Mouse (Mus musculus) heart, embryonic 10.5 days (tissue): ENCODE data around the gene Rbm17. TPM values are rescaled to one million over a fixed set of nuclear protein-coding genes. Genes with fewer than 3 reads are reported as not detected.
"Not testable (repeated sequence)": the region's sequence is repeated elsewhere in the genome, so short reads cannot be mapped to it uniquely, and the experiment has no call there.

Experiments
- DNase-seq: peaks from one replicate; pipeline ENCODE4 v3.0.0-alpha.2; 2017; ENCODE audit warnings: low spot score
- H3K27ac ChIP-seq: fragments of 300-500 bp; sonication (generic); 2 replicates; pipeline ENCODE4 v1.5.1; 2016; ENCODE audit warnings: mild to moderate bottlenecking
- H3K27me3 ChIP-seq: fragments of 300-500 bp; sonication (generic); 2 replicates; pipeline ENCODE4 v1.6.1; 2016; ENCODE audit warnings: mild to moderate bottlenecking; ENCODE audit not compliant: poor library complexity, insufficient read depth, severe bottlenecking
- H3K36me3 ChIP-seq: fragments of 300-500 bp; sonication (generic); 2 replicates; pipeline ENCODE4 v1.6.1; 2016; ENCODE audit warnings: mild to moderate bottlenecking, moderate library complexity
- H3K4me1 ChIP-seq: fragments of 300-500 bp; sonication (generic); 2 replicates; pipeline ENCODE4 v1.6.1; 2016; ENCODE audit warnings: mild to moderate bottlenecking
- H3K4me3 ChIP-seq: fragments of 300-500 bp; sonication (generic); 2 replicates; pipeline ENCODE4 v1.5.1; 2016; ENCODE audit warnings: mild to moderate bottlenecking, moderate library complexity
- H3K9me3 ChIP-seq: fragments of 300-500 bp; sonication (generic); 2 replicates; pipeline ENCODE4 v1.6.1; 2016; ENCODE audit warnings: mild to moderate bottlenecking, moderate library complexity
- WGBS: fragments of 180-500 bp; shearing (Covaris S2); methylation state at CpG from one replicate; pipeline ENCODE4 v1.1.7; 2016; 5-methylcytosine and 5-hydroxymethylcytosine counted together
- polyA plus RNA-seq: library from polyadenylated mRNA; unstranded; fragments of >200 nt; fragmentation: Nextera tagmentation; extraction: Ambion mirVana; gene quantifications from 2 replicates; pipeline ENCODE4 v1.2.1, GENCODE M21; 2016

The Rbm17 gene
- polyA plus RNA-seq, 1 experiment from 2014 or later: 146 TPM

DNA sequence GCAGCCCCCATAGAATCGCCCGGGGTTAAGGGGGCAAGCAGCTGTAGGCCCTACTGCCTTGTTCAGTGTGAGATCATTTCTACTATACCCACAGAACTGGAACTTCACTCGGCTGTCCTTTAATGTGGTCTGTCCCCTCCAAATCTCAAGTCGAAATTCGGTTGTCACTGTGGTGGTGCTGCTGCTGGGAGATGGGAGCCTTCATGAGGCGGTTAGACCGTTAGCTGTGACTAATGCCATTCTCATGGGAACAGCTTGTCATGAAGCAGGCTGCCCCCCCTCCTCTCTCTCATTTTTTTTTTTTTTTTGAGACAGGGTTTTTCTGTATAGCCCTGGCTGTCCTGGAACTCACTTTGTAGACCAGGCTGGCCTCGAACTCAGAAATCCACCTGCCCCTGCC is 19.2 kb upstream of the Rbm17 start:
- Histone ChIP-seq H3K36me3 (no peaks in the 10 kb centered on the region), H3K9me3 (no peaks in the 10 kb centered on the region), H3K4me1 (no peaks in the 10 kb centered on the region), H3K27me3 (no peaks in the 10 kb centered on the region), H3K27ac (no peak overlapping the region), H3K4me3 (no peak overlapping the region)
- no peak for DNase-seq
- 85% methylated on average over 8 of the region's 8 CpGs for WGBS

DNA sequence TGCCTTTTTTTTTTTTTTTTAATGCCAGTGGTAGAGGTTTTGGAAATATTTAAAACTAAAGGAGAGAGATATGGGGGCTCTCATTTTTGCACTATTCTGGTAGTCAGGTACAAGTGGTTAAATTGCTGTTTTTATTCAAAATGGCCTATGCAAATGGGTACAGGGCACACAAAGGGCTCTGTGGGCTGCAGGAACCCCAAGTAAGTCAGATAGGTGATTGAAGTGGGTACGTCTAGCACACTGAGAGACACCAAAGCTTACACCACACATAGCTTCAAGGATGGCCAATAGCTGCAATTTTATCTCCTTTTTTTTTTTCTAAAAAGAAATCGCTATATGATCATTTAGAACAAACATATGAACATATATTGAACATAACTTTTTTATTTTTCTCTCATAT is 15.6 kb upstream of the Rbm17 start:
- 77% methylated on average over 2 of the region's 2 CpGs for WGBS
- no peak for DNase-seq
- no peaks in the 10 kb centered on the region for H3K9me3 ChIP-seq
- no peak overlapping the region for H3K27ac ChIP-seq
- no peaks in the 10 kb centered on the region for H3K27me3 ChIP-seq
- H3K4me1 ChIP-seq: no peaks in the 10 kb centered on the region
- no peaks in the 10 kb centered on the region for H3K36me3 ChIP-seq
- H3K4me3 ChIP-seq: no peak overlapping the region

DNA sequence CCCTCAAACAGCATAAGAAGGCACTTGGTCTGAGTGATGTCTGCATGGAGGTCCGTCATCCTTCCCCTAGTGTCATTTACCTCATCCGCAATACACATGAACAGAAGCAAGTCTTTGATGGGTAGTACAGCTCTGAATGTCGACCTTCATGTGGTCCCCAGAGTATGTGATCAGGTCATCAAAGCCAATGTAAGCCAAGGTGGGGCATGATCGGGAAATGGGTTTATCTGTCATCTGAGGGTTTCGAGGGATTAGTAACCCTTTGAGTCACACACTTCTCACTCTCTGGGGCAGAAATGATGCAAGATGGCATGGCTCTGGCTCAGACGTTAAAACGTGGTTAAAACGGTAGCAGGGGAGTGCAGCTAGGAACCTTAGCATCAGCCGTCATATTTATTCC is 12.9 kb upstream of the Rbm17 start:
- no peak for DNase-seq
- H3K4me1 ChIP-seq: no peaks in the 10 kb centered on the region
- H3K4me3 ChIP-seq: no peak overlapping the region
- no peaks in the 10 kb centered on the region for H3K36me3 ChIP-seq
- no peaks in the 10 kb centered on the region for H3K9me3 ChIP-seq
- H3K27ac ChIP-seq: no peak overlapping the region
- no peaks in the 10 kb centered on the region for H3K27me3 ChIP-seq
- 84% methylated on average over 9 of the region's 9 CpGs for WGBS

DNA sequence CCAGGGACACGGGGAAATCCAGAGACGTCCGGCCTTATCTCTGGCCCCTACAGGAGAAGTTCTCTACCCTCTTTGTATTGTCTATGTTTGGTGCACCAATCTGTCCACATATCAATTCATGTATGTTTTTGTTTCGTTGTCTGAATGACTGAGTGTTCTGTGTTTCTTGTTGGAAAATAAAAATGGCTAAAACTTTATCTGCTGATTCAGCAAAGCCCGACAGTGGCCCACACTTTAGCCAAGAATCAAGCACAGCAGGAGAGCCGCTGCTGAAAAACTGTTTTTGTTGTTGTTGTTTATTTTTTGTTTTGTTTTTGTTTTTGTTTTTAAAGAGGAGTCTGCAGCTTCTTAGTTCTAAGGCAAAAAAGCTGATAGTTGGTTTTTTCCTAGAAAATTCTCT is 9.0 kb upstream of the Rbm17 start:
- not testable (repeated sequence) for H3K27me3 ChIP-seq, H3K9me3 ChIP-seq, H3K4me3 ChIP-seq, H3K27ac ChIP-seq, H3K36me3 ChIP-seq, DNase-seq, H3K4me1 ChIP-seq
- WGBS: 79% methylated on average over 6 of the region's 6 CpGs

DNA sequence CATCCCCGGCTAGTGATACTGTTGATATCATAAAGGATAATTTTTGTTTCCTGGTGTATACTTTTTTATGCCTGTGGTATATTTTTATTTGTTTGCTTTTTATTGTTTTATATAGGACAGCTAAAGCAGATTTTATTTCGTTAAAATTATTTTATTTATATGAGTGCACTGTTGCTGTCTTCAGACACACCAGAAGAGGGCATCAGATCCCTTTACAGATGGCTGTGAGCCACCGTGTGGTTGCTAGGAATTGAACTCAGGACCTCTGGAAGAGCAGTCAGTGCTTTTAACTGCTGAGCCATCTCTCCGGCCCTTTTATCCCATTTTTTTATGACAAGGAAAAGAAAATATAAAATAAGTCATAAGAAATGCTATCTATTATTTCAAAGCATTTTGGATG is 2.8 kb upstream of the Rbm17 start:
- H3K36me3 ChIP-seq, H3K4me1 ChIP-seq: not testable (repeated sequence)
- 76% methylated on average over 4 of the region's 4 CpGs for WGBS

DNA sequence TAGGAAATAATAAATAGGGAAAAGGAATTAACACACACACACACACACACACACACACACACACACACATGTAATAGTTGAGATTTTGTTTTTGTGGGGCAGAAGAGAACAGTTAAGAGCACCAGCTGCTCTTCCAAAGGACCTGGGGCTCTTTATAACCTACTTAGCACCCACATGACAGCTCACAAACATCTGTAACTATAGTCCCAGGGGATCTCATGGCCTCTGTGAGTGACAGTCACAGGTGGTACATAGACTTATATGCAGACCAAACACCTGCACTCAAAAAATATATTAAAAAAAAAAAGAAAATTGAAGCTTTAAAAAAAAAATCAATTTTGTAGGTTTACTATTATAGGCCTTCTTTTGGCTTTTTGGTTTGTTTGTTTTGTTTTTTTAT is 958 bp upstream of the Rbm17 start:
- no peak for DNase-seq
- H3K4me1 ChIP-seq: peaks cover 9% of the 10 kb centered on the region; the same call in 1 of the 2 replicates
- no peaks in the 10 kb centered on the region for H3K27me3 ChIP-seq
- H3K36me3 ChIP-seq: peaks cover 10% of the 10 kb centered on the region
- no peaks in the 10 kb centered on the region for H3K9me3 ChIP-seq
- H3K27ac ChIP-seq: no peak overlapping the region
- no peak overlapping the region for H3K4me3 ChIP-seq

More for the DNA sequence above, 2.8 kb upstream of the Rbm17 start:
- not testable (repeated sequence) for H3K9me3 ChIP-seq, H3K27ac ChIP-seq, DNase-seq, H3K4me3 ChIP-seq, H3K27me3 ChIP-seq

DNA sequence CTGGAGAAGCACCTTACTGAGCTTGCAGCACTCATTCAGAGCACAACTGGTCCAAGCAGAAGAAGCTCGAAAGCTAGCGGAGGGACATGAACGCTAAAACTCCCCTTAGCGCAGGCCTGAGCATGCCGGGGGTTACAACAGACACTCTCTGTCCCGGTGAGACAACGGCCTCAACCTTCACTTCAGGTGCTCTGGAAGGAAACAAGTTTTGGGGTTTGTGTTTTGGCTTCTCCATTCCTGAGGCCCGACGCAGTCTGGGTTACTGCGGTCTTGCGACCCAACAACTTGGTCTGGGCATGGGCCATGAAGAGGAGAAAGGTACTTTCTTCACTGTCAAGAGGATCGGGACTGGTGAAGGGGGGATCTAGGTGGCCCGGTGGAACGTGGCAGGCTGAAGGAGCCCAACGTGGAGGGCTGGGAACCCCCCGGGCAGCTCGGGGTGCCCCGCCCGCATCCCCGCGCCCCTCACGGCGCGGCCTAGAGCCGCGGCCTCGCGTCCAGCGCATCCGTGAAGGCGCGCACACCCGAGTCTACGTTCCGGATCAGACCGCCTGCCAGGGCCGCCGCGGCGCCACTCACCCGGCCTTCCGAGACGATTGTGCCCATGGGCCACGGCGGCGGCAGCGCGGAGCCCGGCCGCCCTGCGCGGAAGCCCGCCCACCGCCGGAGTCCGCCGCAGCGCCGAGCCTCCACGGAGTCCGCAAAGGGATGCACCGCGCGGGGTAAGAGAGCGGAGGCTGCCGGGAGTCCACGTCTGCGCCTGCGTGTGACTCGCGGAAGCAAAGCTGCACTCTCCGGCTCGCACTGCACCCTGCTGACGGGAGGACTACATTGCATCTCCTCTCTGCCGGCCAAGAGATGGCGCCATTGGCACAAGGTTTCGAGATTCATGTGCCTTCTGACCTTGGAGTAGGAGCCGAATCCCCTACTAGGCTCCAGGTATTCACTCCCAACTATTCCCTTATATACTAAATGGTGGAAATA is 1.2 kb downstream of the Rbm17 start:
- H3K36me3 ChIP-seq: peaks cover 30% of the 10 kb centered on the region
- H3K9me3 ChIP-seq: no peaks in the 10 kb centered on the region
- H3K4me1 ChIP-seq: peaks cover 9% of the 10 kb centered on the region; the same call in 1 of the 2 replicates
- WGBS: under 1% methylated on average over 78 of the region's 78 CpGs
- H3K4me3 ChIP-seq: peak overlapping the region; percentile 95
- peak; percentile 96 for DNase-seq
- H3K27me3 ChIP-seq: no peaks in the 10 kb centered on the region
- peak overlapping the region; percentile 98 for H3K27ac ChIP-seq

DNA sequence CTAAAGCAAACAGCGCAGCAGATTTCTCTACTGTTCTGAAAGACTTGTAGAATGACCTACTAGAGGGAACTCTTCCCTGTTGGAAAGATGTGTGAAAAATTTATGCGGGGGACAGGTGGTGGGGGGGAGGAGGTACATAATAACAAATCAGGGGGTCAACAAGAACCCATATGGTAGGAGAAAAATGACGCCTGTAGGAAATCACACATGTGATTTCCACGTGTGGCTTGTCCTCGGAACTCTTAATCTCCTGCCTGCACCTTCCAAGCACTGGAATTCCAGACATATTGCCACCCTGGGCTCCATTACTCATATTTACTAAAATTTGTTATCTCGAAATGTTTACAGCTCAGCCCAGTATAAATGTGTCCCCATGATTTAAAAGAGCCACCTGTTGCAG is 2.2 kb downstream of the Rbm17 start:
- H3K4me3 ChIP-seq: peak overlapping the region; percentile 95
- peaks cover 40% of the 10 kb centered on the region for H3K36me3 ChIP-seq
- DNase-seq: peak; percentile 43
- no peak overlapping the region for H3K27ac ChIP-seq
- H3K4me1 ChIP-seq: peaks cover 9% of the 10 kb centered on the region; the same call in 1 of the 2 replicates
- WGBS: 73% methylated on average over 6 of the region's 6 CpGs
- no peaks in the 10 kb centered on the region for H3K27me3 ChIP-seq
- no peaks in the 10 kb centered on the region for H3K9me3 ChIP-seq

DNA sequence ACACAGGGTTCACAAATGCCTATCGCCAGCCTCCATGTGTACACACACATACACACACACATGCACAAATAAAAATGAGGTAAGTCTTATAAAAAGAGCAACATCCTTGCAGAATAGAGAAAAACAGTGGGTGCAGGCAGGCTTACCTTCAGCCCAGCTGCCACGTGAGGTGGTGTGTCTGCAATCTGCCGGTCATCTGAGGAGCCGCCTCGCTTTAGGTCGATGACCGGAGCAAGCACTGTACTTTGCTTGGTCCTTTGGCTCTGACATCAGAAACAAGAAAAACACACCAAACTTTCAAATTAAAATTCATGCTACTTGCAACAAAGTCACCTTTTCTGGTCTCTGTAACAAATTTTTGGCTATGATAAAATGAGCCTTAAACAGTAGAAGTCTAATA is 6.0 kb downstream of the Rbm17 start:
- no peak for DNase-seq
- H3K4me3 ChIP-seq: no peak overlapping the region
- H3K9me3 ChIP-seq: no peaks in the 10 kb centered on the region
- no peaks in the 10 kb centered on the region for H3K27me3 ChIP-seq
- peaks cover 70% of the 10 kb centered on the region for H3K36me3 ChIP-seq
- 91% methylated on average over 7 of the region's 7 CpGs for WGBS
- no peak overlapping the region for H3K27ac ChIP-seq
- peaks cover 9% of the 10 kb centered on the region; the same call in 1 of the 2 replicates for H3K4me1 ChIP-seq

DNA sequence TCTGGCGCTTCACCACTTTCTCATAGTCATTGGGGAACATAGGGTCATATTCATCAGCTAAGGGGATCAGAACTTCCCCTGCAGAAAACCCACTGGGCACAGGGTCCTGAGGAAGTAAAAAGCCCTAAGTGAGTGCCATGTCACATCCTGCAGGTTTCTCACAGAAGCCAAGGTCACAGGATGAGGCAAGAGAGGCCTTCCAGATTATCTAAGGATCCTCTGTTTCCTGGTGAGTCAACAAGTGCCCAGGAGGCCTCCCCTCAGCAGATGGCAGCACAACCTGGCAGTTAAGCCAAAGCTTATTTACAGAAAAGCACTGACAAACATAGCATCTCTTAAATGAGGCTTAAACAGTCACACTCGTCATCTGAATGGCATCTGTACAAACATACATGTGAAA is 7.3 kb downstream of the Rbm17 start:
- no peak for DNase-seq
- H3K4me3 ChIP-seq: no peak overlapping the region
- 85% methylated on average over 2 of the region's 2 CpGs for WGBS
- H3K9me3 ChIP-seq: no peaks in the 10 kb centered on the region
- H3K27me3 ChIP-seq: no peaks in the 10 kb centered on the region
- H3K27ac ChIP-seq: no peak overlapping the region
- H3K4me1 ChIP-seq: peaks cover 2% of the 10 kb centered on the region; the same call in 1 of the 2 replicates
- H3K36me3 ChIP-seq: peaks cover 82% of the 10 kb centered on the region

DNA sequence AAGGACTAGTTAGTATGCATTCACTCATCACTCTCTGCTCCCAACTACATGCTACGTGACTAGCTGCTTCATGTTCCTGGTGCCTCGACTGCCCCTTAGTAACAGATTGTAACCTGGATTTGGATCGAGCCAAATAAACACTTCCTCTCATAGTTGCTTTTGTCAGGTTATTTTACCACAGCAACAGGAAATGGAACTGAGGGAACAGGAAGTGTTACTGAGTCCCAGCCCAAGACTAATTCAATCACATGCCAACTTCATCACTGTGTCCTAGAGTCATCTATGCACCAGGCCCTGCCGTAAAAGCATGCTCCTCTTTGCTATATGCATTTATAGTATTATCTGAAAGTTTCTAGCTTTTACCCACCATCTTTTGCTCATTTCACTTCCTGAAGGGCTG is 16.0 kb downstream of the Rbm17 start:
- H3K4me3 ChIP-seq: no peak overlapping the region
- H3K36me3 ChIP-seq: peaks cover 96% of the 10 kb centered on the region
- H3K27me3 ChIP-seq: no peaks in the 10 kb centered on the region
- no peak for DNase-seq
- no peak overlapping the region for H3K27ac ChIP-seq
- no peaks in the 10 kb centered on the region for H3K9me3 ChIP-seq
- 85% methylated on average over 4 of the region's 4 CpGs for WGBS
- no peaks in the 10 kb centered on the region for H3K4me1 ChIP-seq

DNA sequence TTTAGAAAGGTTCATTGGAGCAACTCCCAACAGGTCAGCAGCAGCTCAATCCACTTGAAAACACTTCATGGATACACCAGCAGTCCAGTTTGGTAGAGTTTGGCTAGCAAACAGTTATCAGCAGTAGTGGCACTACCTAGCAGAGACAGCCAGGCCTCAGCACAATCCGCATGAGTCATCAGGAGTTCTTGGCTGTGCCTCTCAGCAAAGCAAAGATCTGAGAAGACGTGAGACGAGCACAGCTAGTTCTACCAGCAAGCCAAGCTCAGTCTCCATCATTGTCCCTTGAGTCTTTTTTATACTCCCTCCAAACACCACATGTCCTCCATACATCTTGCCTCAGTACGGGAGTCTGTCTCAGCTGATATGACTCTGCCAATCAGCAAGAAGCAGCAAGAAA is 24.6 kb downstream of the Rbm17 start:
- no peak overlapping the region for H3K4me3 ChIP-seq
- no peak for DNase-seq
- H3K27ac ChIP-seq: no peak overlapping the region
- H3K36me3 ChIP-seq: peaks cover 24% of the 10 kb centered on the region
- H3K9me3 ChIP-seq: no peaks in the 10 kb centered on the region
- no peaks in the 10 kb centered on the region for H3K4me1 ChIP-seq
- 86% methylated on average over 4 of the region's 4 CpGs for WGBS
- no peaks in the 10 kb centered on the region for H3K27me3 ChIP-seq

DNA sequence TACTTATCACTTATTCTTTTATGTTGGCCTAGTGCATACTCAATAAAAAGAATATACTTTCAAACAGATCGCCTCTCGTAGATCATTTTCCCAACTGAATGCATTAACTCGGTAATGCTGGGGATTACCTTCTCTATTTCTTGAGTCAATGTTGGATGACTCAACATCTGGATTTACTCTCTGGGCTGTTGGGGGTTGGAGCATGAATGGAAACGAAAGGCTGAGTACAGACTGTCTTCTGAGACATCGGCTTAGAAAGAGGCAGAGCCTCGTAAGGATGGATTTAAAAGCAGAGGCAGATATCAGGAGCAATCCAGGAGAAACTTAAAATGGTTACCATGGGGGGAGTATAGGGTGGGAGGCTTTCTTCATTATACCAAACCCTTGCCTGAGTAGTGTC is 25.8 kb downstream of the Rbm17 start:
- 90% methylated on average over 6 of the region's 6 CpGs for WGBS
- no peaks in the 10 kb centered on the region for H3K27me3 ChIP-seq
- H3K9me3 ChIP-seq: no peaks in the 10 kb centered on the region
- H3K4me1 ChIP-seq: no peaks in the 10 kb centered on the region
- no peak overlapping the region for H3K27ac ChIP-seq
- H3K4me3 ChIP-seq: no peak overlapping the region
- H3K36me3 ChIP-seq: peaks cover 13% of the 10 kb centered on the region
- DNase-seq: no peak
